Mouse (Mus musculus) embryonic facial prominence, embryonic 15.5 days (tissue): Measurements from ENCODE around the gene Jmjd4. TPM values are rescaled to one million over a fixed set of nuclear protein-coding genes. Genes with fewer than 3 reads are reported as not detected.

Experiments
- ATAC-seq: fragments of 200-750 bp; cut with Nextera tagmentation; 2 replicates; pipeline ENCODE4 v1.8.0; 2017; ENCODE audit warnings: low read depth, moderate TSS enrichment; ENCODE audit not compliant: insufficient number of reproducible peaks, low FRiP score, low TSS enrichment
- H3K27ac ChIP-seq: fragments of 300-500 bp; sonication (generic); replicated peaks from 2 replicates; pipeline ENCODE4 v1.5.1; 2015; ENCODE audit warnings: mild to moderate bottlenecking, inconsistent platforms
- H3K27me3 ChIP-seq: fragments of 300-500 bp; sonication (generic); 2 replicates; pipeline ENCODE4 v1.6.1; 2015; ENCODE audit warnings: inconsistent platforms
- H3K36me3 ChIP-seq: fragments of 300-500 bp; sonication (generic); 2 replicates; pipeline ENCODE4 v1.6.1; 2015; ENCODE audit warnings: mild to moderate bottlenecking, inconsistent platforms
- H3K4me1 ChIP-seq: fragments of 300-500 bp; sonication (generic); 2 replicates; pipeline ENCODE4 v1.6.1; 2015; ENCODE audit warnings: inconsistent platforms
- H3K4me2 ChIP-seq: fragments of 300-500 bp; sonication (generic); replicated peaks from 2 replicates; pipeline ENCODE4 v1.6.1; 2015; ENCODE audit warnings: mild to moderate bottlenecking, inconsistent platforms
- H3K4me3 ChIP-seq: fragments of 300-500 bp; sonication (generic); replicated peaks from 2 replicates; pipeline ENCODE4 v1.5.1; 2015; ENCODE audit warnings: mild to moderate bottlenecking, inconsistent platforms
- H3K9ac ChIP-seq: fragments of 300-500 bp; sonication (generic); 2 replicates; pipeline ENCODE4 v1.6.1; 2015; ENCODE audit warnings: inconsistent platforms
- H3K9me3 ChIP-seq: fragments of 300-500 bp; sonication (generic); replicated peaks from 2 replicates; pipeline ENCODE4 v1.6.1; 2016; ENCODE audit warnings: inconsistent platforms
- WGBS: fragments of 180-500 bp; shearing (Covaris S2); methylation state at CpG from one replicate; pipeline ENCODE4 v1.1.7; 2015; 5-methylcytosine and 5-hydroxymethylcytosine counted together
- polyA plus RNA-seq: library from polyadenylated mRNA; unstranded; fragments of >200 nt; fragmentation: Nextera tagmentation; extraction: Ambion mirVana; gene quantifications from 2 replicates; pipeline ENCODE4 v1.2.1, GENCODE M21; 2015

The Jmjd4 gene
- polyA plus RNA-seq, 1 experiment from 2014 or later = 12.1 TPM

DNA sequence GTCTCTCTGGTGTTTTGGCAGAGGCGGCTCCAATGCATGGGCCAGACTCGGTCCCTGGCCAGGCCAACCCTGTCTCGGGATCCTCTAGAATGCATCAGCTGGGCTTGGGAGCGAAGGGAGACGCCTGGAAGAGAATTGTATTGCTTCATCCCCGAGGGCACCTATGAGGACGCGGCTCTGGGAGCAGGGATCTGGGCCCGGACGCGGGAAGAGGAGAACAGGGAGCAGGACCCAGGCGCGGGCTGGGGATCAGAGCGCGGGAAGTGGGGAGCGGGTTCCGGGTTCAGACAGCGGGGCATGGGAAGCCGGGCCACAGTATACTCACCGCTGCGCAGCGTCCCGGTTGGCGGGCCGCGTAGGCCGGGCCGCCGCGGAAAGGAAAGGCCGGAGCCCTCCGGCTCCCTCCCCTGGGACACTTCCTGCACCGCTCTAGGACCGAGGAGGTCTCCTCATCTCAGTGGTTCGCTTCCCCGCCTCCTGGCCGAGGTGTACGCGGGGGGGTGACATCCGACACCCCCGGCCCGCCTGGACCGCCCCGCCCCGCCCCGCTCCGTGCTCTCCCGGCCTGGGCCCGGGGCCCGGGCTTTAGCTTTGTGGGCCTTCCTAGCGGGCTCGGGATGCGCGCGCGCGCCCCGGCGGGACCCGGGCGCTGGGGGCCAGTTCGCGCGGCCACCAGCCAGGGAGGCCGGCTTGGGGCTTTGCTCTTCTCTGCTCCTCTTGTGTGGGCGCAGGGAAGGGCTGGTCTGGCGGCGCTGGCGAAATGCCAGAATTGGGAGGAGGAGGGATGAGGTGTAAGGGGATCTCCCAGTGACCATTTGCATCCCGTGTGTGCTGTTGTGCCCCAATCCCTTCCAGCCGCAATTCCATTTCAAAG is 56.2 kb downstream of the Jmjd4 start:
- Histone ChIP-seq H3K27me3 (no peaks in the 10 kb centered on the region), H3K9me3 (no peaks in the 10 kb centered on the region), H3K4me2 (peak overlapping the region; percentile 77), H3K4me1 (peaks cover 18% of the 10 kb centered on the region), H3K36me3 (peaks cover 39% of the 10 kb centered on the region), H3K9ac (peak overlapping the region; percentile 97), H3K4me3 (peak overlapping the region; percentile 90), H3K27ac (peak overlapping the region; percentile 98)
- peak; percentile 95 for ATAC-seq
- WGBS = under 1% methylated on average over 62 of the region's 71 CpGs

DNA sequence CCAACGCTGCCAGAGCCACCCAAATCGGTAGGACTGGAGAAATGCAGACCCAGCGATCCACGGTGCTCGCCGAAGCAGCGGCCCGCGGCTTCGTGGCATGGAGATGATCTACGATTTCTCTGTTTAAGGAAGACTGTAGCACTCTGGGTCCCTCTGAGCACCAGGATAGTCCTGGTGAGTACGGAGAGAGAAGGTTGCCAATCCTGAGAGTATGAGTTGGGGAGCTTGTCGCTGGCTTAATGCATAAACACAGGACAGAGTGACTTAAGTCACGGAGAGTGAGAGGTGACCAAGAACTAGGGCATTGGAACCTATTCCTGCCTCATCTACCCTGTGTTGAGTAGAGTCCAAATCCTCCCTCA is 56.8 kb downstream of the Jmjd4 start:
- peaks cover 38% of the 10 kb centered on the region for H3K36me3 ChIP-seq

More for the DNA sequence above, 56.8 kb downstream of the Jmjd4 start:
- Histone ChIP-seq H3K27ac (peak overlapping the region; percentile 98), H3K4me1 (peaks cover 18% of the 10 kb centered on the region), H3K4me3 (peak overlapping the region; percentile 90), H3K9me3 (no peaks in the 10 kb centered on the region), H3K4me2 (peak overlapping the region; percentile 77), H3K27me3 (no peaks in the 10 kb centered on the region), H3K9ac (peak overlapping the region; percentile 97)
- peak; percentile 22 for ATAC-seq
- 1% methylated on average over 14 of the region's 14 CpGs for WGBS

Other genes with a start within 250 kb of the Jmjd4 start
- gene Mrpl55, start 247.6 kb upstream of the Jmjd4 start, polyA plus RNA-seq = 82.3 and 82.8 TPM in 2 replicates
- 30.6 and 31.3 TPM in 2 replicates for gene 2310033P09Rik, start 241.7 kb upstream of the Jmjd4 start, polyA plus RNA-seq
- 718 and 720 TPM in 2 replicates for gene Arf1, start 221.8 kb upstream of the Jmjd4 start, polyA plus RNA-seq
- 2.5 and 3.4 TPM in 2 replicates for gene Wnt3a, start 159.3 kb upstream of the Jmjd4 start, polyA plus RNA-seq
- gene Wnt9a, start 143.1 kb upstream of the Jmjd4 start, polyA plus RNA-seq = 7.0 and 8.5 TPM in 2 replicates
- not detected in 2 replicates for gene Prss38, start 74.4 kb upstream of the Jmjd4 start, polyA plus RNA-seq
- gene Snap47, start 1.1 kb downstream of the Jmjd4 start, polyA plus RNA-seq = 115 and 121 TPM in 2 replicates
- 8.8 and 8.9 TPM in 2 replicates for gene Zfp867, start 22.4 kb downstream of the Jmjd4 start, polyA plus RNA-seq
- gene Zkscan17, start 76.7 kb downstream of the Jmjd4 start, polyA plus RNA-seq = 21.2 and 22.2 TPM in 2 replicates
- 0.16 and 0.25 TPM in 2 replicates for gene Nlrp3, start 91.5 kb downstream of the Jmjd4 start, polyA plus RNA-seq
- 0.30 and 0.43 TPM in 2 replicates for gene Olfr222, start 126.2 kb downstream of the Jmjd4 start, polyA plus RNA-seq
- gene Olfr223, start 143.2 kb downstream of the Jmjd4 start, polyA plus RNA-seq = not detected in 2 replicates
- 66.9 and 75.8 TPM in 2 replicates for gene Mprip, start 211.3 kb downstream of the Jmjd4 start, polyA plus RNA-seq